Mouse (Mus musculus): ENCODE measurements around the gene Lrfn2. TPM values are rescaled to one million over a fixed set of nuclear protein-coding genes. Genes with fewer than 3 reads are reported as not detected.

Gene Lrfn2
- polyA plus RNA-seq, 1 experiment from 2014 or later = 0.08 TPM

DNA sequence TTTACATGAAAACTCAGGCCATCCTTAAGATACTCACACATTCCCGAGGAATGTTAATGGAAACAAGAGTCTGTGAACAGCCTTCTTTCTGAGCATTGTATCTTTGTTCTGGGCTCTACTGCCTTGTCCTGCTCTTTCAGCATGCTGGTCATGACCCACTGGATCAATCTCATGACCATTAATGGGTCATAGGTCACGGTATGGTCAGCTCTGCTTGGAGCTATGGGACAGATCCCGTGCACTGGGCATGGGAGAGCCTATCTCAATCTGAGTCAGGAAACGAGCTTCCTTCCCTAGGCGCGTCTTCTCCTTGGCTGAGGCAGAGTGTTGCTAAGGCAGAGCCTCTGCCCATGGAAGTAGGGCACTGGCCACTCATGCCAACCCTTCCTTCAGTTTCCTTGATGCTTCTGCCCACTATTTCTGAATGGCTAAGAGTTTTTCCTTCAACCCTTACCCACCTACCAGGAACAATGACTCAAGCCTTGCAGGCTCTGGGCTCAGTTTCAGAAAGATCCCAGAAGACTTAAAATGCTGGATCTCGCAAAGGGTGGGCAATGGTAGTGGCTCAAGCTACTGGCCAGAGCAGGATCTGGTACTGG is 24.0 kb downstream of the Lrfn2 start:
- no peak for ATAC-seq (replicated peaks; ENCODE audit: extremely low read depth, insufficient read depth, low FRiP score)
- no peak overlapping the region for H3K27ac ChIP-seq (ENCODE audit: low read length)
- H3K27me3 ChIP-seq (ENCODE audit: control insufficient read depth, insufficient read depth, low read length) = no peaks in the 10 kb centered on the region
- no peaks in the 10 kb centered on the region for H3K36me3 ChIP-seq (ENCODE audit: control insufficient read depth, insufficient read depth)
- no peaks in the 10 kb centered on the region for H3K9me3 ChIP-seq (replicated peaks; ENCODE audit: control insufficient read depth, low read length)
- peaks cover 4% of the 10 kb centered on the region; the same call in 1 of the 2 replicates for H3K4me1 ChIP-seq (ENCODE audit: control insufficient read depth, insufficient read depth, low read length)
- WGBS = 73% methylated on average over 7 of the region's 7 CpGs
- H3K4me2 ChIP-seq (ENCODE audit: low read depth, low read length) = no peak overlapping the region
- H3K9ac ChIP-seq (ENCODE audit: low read length) = no peak overlapping the region
- no peak overlapping the region for H3K4me3 ChIP-seq (ENCODE audit: low read length)

DNA sequence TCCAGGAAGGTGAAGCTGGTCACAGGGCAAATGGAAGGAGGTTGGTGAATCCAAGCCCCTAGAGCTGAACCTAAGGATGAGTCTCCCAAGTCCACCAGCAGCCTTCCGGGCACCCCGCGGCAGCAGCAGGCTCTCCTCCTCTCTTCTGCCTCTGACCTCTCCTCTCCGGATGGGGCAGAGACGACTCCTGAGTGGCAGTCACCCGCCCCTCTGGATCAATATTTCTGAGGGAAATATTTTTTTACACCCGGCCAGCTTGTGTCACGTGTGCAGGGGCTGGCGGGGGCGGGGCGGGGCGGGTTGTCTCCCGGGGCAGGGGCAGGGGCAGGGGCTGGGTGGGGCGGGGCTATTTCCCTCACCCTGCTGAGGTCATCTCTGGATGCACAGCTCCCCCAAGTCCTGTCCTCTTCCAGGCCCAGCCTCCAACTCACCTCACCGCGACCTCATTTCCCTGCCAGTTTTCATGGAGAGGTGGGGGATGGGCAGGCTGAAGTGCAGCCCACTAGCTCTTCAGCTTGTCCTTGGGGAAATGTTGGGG is 28.1 kb downstream of the Lrfn2 start:
- H3K4me2 ChIP-seq (ENCODE audit: low read depth, low read length) = peak overlapping the region; percentile 51
- H3K4me1 ChIP-seq (ENCODE audit: control insufficient read depth, insufficient read depth, low read length) = peaks cover 4% of the 10 kb centered on the region; the same call in 1 of the 2 replicates
- peak overlapping the region; percentile 24 for H3K4me3 ChIP-seq (ENCODE audit: low read length)
- no peak overlapping the region for H3K9ac ChIP-seq (ENCODE audit: low read length)
- H3K9me3 ChIP-seq (replicated peaks; ENCODE audit: control insufficient read depth, low read length) = no peaks in the 10 kb centered on the region
- H3K27ac ChIP-seq (ENCODE audit: low read length) = no peak overlapping the region
- WGBS = 4% methylated on average over 10 of the region's 16 CpGs
- peak; percentile 80 for ATAC-seq (replicated peaks; ENCODE audit: extremely low read depth, insufficient read depth, low FRiP score)
- no peaks in the 10 kb centered on the region for H3K36me3 ChIP-seq (ENCODE audit: control insufficient read depth, insufficient read depth)
- no peaks in the 10 kb centered on the region for H3K27me3 ChIP-seq (ENCODE audit: control insufficient read depth, insufficient read depth, low read length)

DNA sequence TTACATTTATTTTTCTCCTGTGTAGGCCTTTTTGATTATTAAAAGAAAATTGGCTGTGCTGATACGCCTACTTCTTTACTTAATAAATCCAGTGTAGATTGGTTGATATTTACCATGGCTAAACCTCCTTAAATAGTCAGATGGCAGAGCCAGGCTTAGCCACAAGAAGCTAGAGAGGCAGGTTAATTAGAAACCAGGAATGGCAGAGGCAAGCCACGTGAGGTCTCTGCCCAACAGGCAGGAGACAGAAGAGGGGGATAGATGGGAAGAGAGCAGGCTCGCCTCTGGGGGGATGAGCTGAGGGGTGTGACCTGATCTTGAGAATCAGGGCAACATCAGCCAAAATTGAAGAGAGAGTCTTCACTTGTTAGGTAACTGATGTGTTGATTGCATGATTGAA is 30.5 kb downstream of the Lrfn2 start:
- H3K27me3 ChIP-seq (ENCODE audit: control insufficient read depth, insufficient read depth, low read length) = no peaks in the 10 kb centered on the region
- H3K4me1 ChIP-seq (ENCODE audit: control insufficient read depth, insufficient read depth, low read length) = peaks cover 4% of the 10 kb centered on the region; the same call in 1 of the 2 replicates
- 69% methylated on average over 3 of the region's 3 CpGs for WGBS
- no peak overlapping the region for H3K9ac ChIP-seq (ENCODE audit: low read length)
- H3K4me2 ChIP-seq (ENCODE audit: low read depth, low read length) = no peak overlapping the region
- no peaks in the 10 kb centered on the region for H3K9me3 ChIP-seq (replicated peaks; ENCODE audit: control insufficient read depth, low read length)
- ATAC-seq (replicated peaks; ENCODE audit: extremely low read depth, insufficient read depth, low FRiP score) = no peak
- H3K36me3 ChIP-seq (ENCODE audit: control insufficient read depth, insufficient read depth) = no peaks in the 10 kb centered on the region
- H3K27ac ChIP-seq (ENCODE audit: low read length) = no peak overlapping the region
- no peak overlapping the region for H3K4me3 ChIP-seq (ENCODE audit: low read length)

DNA sequence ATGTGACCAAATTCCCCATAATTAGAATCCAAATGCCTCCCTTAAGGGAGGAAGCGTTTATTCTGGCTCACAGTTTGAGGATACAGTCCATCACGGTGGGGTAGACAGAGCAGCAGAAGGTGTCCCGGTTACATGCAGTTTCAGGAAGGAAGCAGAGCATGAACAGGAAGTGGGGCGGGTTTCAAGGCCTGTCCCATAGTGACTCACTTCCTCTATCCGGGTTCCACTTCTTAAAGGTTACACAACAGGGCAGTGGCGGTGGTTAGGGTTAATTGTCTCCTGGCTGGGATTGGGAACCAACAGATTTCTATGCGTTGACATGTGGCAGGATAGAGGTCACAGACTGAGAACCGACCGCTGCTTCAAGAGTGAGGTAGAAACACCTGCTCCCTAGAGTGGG is 31.6 kb downstream of the Lrfn2 start:
- ATAC-seq (replicated peaks; ENCODE audit: extremely low read depth, insufficient read depth, low FRiP score) = no peak

DNA sequence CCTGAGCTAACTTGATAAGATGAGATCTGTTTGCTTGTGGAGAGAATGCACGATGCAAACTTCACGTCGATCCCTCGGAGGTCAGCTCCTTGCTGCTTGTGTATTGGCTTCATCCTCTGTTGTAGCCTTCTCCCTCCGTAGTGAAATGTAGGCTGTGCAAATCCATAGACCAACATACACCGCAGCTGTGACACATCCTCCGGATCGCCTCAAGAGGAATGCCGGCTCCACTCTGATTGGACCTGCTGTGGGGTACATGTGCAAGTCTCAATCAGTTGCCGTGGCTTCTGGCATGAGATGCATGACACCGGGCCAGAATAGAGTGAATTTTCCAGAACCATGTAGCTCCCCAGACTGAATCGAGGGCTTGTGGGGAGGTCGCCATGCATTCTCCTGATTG is 36.1 kb downstream of the Lrfn2 start:
- no peak overlapping the region for H3K4me2 ChIP-seq (ENCODE audit: low read depth, low read length)
- H3K36me3 ChIP-seq (ENCODE audit: control insufficient read depth, insufficient read depth) = no peaks in the 10 kb centered on the region
- H3K9ac ChIP-seq (ENCODE audit: low read length) = no peak overlapping the region
- no peaks in the 10 kb centered on the region for H3K4me1 ChIP-seq (ENCODE audit: control insufficient read depth, insufficient read depth, low read length)
- ATAC-seq (replicated peaks; ENCODE audit: extremely low read depth, insufficient read depth, low FRiP score) = no peak
- H3K4me3 ChIP-seq (ENCODE audit: low read length) = no peak overlapping the region
- no peak overlapping the region for H3K27ac ChIP-seq (ENCODE audit: low read length)
- H3K9me3 ChIP-seq (replicated peaks; ENCODE audit: control insufficient read depth, low read length) = no peaks in the 10 kb centered on the region
- WGBS = 82% methylated on average over 13 of the region's 13 CpGs
- H3K27me3 ChIP-seq (ENCODE audit: control insufficient read depth, insufficient read depth, low read length) = no peaks in the 10 kb centered on the region

More for the DNA sequence above, 31.6 kb downstream of the Lrfn2 start:
- H3K4me3 ChIP-seq (ENCODE audit: low read length) = no peak overlapping the region
- no peak overlapping the region for H3K27ac ChIP-seq (ENCODE audit: low read length)
- H3K36me3 ChIP-seq (ENCODE audit: control insufficient read depth, insufficient read depth) = no peaks in the 10 kb centered on the region
- H3K4me2 ChIP-seq (ENCODE audit: low read depth, low read length) = no peak overlapping the region
- no peaks in the 10 kb centered on the region for H3K27me3 ChIP-seq (ENCODE audit: control insufficient read depth, insufficient read depth, low read length)
- 66% methylated on average over 9 of the region's 9 CpGs for WGBS
- no peaks in the 10 kb centered on the region for H3K9me3 ChIP-seq (replicated peaks; ENCODE audit: control insufficient read depth, low read length)
- no peak overlapping the region for H3K9ac ChIP-seq (ENCODE audit: low read length)
- peaks cover 4% of the 10 kb centered on the region; the same call in 1 of the 2 replicates for H3K4me1 ChIP-seq (ENCODE audit: control insufficient read depth, insufficient read depth, low read length)

DNA sequence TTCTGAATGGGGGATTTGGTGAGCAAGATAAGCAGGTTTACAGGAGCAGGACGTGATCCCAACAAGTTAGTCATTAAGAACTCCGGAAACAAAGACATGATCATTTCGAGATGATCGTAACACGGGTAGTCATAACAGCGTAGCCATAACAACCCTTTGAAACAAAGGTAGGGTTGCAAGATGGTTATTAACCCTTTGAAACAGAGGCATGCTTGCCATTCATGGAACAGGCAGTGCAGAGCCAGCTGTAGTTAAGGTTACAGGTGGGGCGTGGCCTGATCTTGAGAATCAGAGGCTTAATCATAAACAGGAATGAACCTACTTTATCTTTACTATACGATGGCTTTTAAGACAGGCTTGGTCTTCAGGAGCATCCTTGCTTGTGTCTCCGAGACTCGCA is 39.1 kb downstream of the Lrfn2 start:
- WGBS = 73% methylated on average over 10 of the region's 10 CpGs
- ATAC-seq (replicated peaks; ENCODE audit: extremely low read depth, insufficient read depth, low FRiP score) = no peak
- H3K27ac ChIP-seq (ENCODE audit: low read length) = no peak overlapping the region

DNA sequence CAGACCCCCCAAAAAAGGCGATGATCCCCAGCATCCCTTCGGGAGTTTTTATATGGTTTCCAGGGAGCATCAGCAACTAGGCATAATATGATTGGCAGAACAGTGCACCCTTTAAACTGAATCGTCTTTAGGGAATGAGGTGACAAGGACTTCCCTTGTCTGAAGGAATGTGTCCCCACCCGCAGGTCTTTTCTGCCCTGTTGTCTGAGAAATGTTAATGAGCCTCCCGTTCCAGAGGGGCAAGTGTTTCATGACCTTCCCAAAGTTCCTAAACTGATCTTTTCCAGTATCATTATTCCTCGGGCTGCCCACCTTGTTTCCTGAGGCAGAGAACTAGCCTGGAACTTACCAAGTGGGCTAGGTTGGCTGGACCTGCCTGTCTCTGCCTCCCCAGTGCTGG is 40.7 kb downstream of the Lrfn2 start:
- Histone ChIP-seq H3K4me1 (ENCODE audit: control insufficient read depth, insufficient read depth, low read length) (no peaks in the 10 kb centered on the region), H3K27ac (ENCODE audit: low read length) (no peak overlapping the region)
- 46% methylated on average over 6 of the region's 6 CpGs for WGBS

More for the DNA sequence above, 39.1 kb downstream of the Lrfn2 start:
- H3K9ac ChIP-seq (ENCODE audit: low read length) = no peak overlapping the region
- H3K4me2 ChIP-seq (ENCODE audit: low read depth, low read length) = no peak overlapping the region
- H3K27me3 ChIP-seq (ENCODE audit: control insufficient read depth, insufficient read depth, low read length) = no peaks in the 10 kb centered on the region
- no peak overlapping the region for H3K4me3 ChIP-seq (ENCODE audit: low read length)
- H3K4me1 ChIP-seq (ENCODE audit: control insufficient read depth, insufficient read depth, low read length) = no peaks in the 10 kb centered on the region
- H3K9me3 ChIP-seq (replicated peaks; ENCODE audit: control insufficient read depth, low read length) = no peaks in the 10 kb centered on the region
- H3K36me3 ChIP-seq (ENCODE audit: control insufficient read depth, insufficient read depth) = no peaks in the 10 kb centered on the region

DNA sequence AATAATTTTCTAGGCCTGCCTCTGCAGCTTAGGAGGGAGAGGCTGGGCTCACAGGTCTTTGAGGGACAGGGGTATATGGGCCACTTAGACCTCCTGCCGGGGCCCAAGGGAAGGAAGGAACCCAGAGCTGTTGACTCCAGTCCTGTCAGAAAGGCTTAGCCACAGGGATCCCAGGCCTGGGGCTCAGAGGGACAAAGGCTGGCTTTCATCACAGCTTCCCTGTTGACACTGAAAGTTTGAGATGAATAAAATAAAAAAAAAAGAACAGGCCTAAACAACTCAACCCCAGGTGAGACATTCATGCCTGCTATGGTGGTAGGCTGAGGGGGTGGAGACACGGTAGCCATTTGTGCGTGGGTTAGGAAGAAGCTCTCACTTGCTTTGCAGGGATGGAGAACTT is 41.2 kb downstream of the Lrfn2 start:
- H3K9me3 ChIP-seq (replicated peaks; ENCODE audit: control insufficient read depth, low read length) = no peaks in the 10 kb centered on the region
- 0 out of 2 replicates have a peak, but pooled peaks cover 3% of the 10 kb centered on the region for H3K27me3 ChIP-seq (ENCODE audit: control insufficient read depth, insufficient read depth, low read length)
- no peak overlapping the region for H3K27ac ChIP-seq (ENCODE audit: low read length)
- WGBS = 37% methylated on average over 3 of the region's 3 CpGs
- H3K4me2 ChIP-seq (ENCODE audit: low read depth, low read length) = no peak overlapping the region
- no peak overlapping the region for H3K9ac ChIP-seq (ENCODE audit: low read length)
- no peak overlapping the region for H3K4me3 ChIP-seq (ENCODE audit: low read length)
- no peaks in the 10 kb centered on the region for H3K4me1 ChIP-seq (ENCODE audit: control insufficient read depth, insufficient read depth, low read length)
- no peak for ATAC-seq (replicated peaks; ENCODE audit: extremely low read depth, insufficient read depth, low FRiP score)
- H3K36me3 ChIP-seq (ENCODE audit: control insufficient read depth, insufficient read depth) = no peaks in the 10 kb centered on the region

More for the DNA sequence above, 40.7 kb downstream of the Lrfn2 start:
- H3K4me3 ChIP-seq (ENCODE audit: low read length) = no peak overlapping the region
- no peak overlapping the region for H3K9ac ChIP-seq (ENCODE audit: low read length)
- H3K36me3 ChIP-seq (ENCODE audit: control insufficient read depth, insufficient read depth) = no peaks in the 10 kb centered on the region
- H3K4me2 ChIP-seq (ENCODE audit: low read depth, low read length) = no peak overlapping the region
- no peaks in the 10 kb centered on the region for H3K9me3 ChIP-seq (replicated peaks; ENCODE audit: control insufficient read depth, low read length)
- no peak for ATAC-seq (replicated peaks; ENCODE audit: extremely low read depth, insufficient read depth, low FRiP score)
- 0 out of 2 replicates have a peak, but pooled peaks cover 3% of the 10 kb centered on the region for H3K27me3 ChIP-seq (ENCODE audit: control insufficient read depth, insufficient read depth, low read length)

DNA sequence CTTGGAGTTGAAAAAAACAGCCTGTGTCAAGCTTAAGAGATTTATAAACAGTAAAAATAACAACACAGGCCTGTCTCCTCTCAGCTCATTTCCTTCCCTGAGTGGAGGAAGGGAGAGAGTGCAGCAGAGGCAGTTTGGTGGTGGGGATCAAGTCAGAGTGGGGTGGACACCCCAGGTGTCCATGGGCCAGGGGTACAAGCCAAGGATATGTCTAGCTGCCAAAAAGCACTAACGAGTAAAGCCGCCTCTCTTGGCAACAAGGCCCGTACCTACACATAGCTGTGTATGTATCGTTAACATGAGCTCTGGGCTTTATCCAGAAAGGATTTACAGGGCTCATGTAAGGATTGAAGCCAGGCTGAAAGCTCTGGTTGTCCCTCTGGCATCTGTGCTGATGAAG is 42.9 kb downstream of the Lrfn2 start:
- Histone ChIP-seq H3K4me3 (ENCODE audit: low read length) (no peak overlapping the region), H3K27me3 (ENCODE audit: control insufficient read depth, insufficient read depth, low read length) (0 out of 2 replicates have a peak, but pooled peaks cover 3% of the 10 kb centered on the region), H3K4me2 (ENCODE audit: low read depth, low read length) (no peak overlapping the region), H3K36me3 (ENCODE audit: control insufficient read depth, insufficient read depth) (no peaks in the 10 kb centered on the region), H3K9me3 (replicated peaks; ENCODE audit: control insufficient read depth, low read length) (no peaks in the 10 kb centered on the region), H3K9ac (ENCODE audit: low read length) (no peak overlapping the region), H3K27ac (ENCODE audit: low read length) (no peak overlapping the region), H3K4me1 (ENCODE audit: control insufficient read depth, insufficient read depth, low read length) (no peaks in the 10 kb centered on the region)
- ATAC-seq (replicated peaks; ENCODE audit: extremely low read depth, insufficient read depth, low FRiP score) = no peak
- 63% methylated on average over 4 of the region's 4 CpGs for WGBS
